Mouse (Mus musculus) intestine, embryonic 16.5 days (tissue): ENCODE measurements around the gene Cntnap4. TPM values are rescaled to one million over a fixed set of nuclear protein-coding genes. Genes with fewer than 3 reads are reported as not detected.

Experiments
- ATAC-seq: fragments of 200-750 bp; cut with Nextera tagmentation; 2 replicates; pipeline ENCODE4 v1.8.0; 2017; ENCODE audit warnings: moderate TSS enrichment, moderate library complexity
- H3K27ac ChIP-seq: fragments of 300-500 bp; sonication (generic); 2 replicates; pipeline ENCODE4 v1.5.1; 2014; ENCODE audit warnings: mild to moderate bottlenecking, low read length
- H3K27me3 ChIP-seq: fragments of 300-500 bp; sonication (generic); replicated peaks from 2 replicates; pipeline ENCODE4 v1.6.1; 2014; ENCODE audit warnings: low read length, control low read depth, mixed read lengths; ENCODE audit not compliant: control insufficient read depth, insufficient read depth
- H3K36me3 ChIP-seq: fragments of 300-500 bp; sonication (generic); 2 replicates; pipeline ENCODE4 v1.6.1; 2014; ENCODE audit warnings: low read length, control low read depth; ENCODE audit not compliant: control insufficient read depth, insufficient read depth
- H3K4me1 ChIP-seq: fragments of 300-500 bp; sonication (generic); 2 replicates; pipeline ENCODE4 v1.6.1; 2014; ENCODE audit warnings: low read length, control low read depth, mixed read lengths; ENCODE audit not compliant: control insufficient read depth, insufficient read depth
- H3K4me2 ChIP-seq: fragments of 300-500 bp; sonication (generic); 2 replicates; pipeline ENCODE4 v1.6.1; 2014; ENCODE audit warnings: low read depth, low read length, control low read depth
- H3K4me3 ChIP-seq: fragments of 300-500 bp; sonication (generic); 2 replicates; pipeline ENCODE4 v1.5.1; 2014; ENCODE audit warnings: mild to moderate bottlenecking, low read length
- H3K9ac ChIP-seq: fragments of 300-500 bp; sonication (generic); 2 replicates; pipeline ENCODE4 v1.6.1; 2014; ENCODE audit warnings: low read depth, low read length
- H3K9me3 ChIP-seq: fragments of 300-500 bp; sonication (generic); 2 replicates; pipeline ENCODE4 v1.6.1; 2016; ENCODE audit warnings: low read length, control low read depth; ENCODE audit not compliant: control insufficient read depth
- WGBS: fragments of 180-500 bp; shearing (Covaris S2); extraction: QIAGEN DNeasy Blood & Tissue Kit; methylation state at CpG from one replicate; pipeline ENCODE4 v1.1.7; 2014; 5-methylcytosine and 5-hydroxymethylcytosine counted together
- polyA plus RNA-seq: library from polyadenylated mRNA; unstranded; fragments of >200 nt; fragmentation: Nextera tagmentation; extraction: Ambion mirVana; gene quantifications from 2 replicates; pipeline ENCODE4 v1.2.1, GENCODE M21; 2015

Gene Cntnap4
- polyA plus RNA-seq, 1 experiment from 2014 or later = 1.2 TPM

DNA sequence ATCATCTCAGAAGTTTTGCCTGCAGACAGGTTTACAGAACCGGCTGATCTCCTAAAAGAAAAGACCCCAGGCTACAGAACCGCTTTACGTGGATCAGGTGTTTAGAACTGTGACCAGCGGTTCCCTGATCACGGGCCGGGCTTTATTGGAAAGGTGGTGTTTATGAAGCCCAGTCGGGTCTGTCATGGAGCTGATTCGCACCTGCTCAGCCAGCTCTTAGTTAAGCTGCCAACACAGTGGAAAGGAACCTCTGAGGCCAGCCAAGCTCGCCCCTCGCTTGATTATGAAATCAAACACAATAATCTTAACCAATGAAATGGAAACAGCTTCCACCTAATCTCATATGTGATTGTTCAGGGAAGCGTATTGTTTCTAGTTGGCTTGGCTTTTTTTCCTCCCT is 30.1 kb downstream of the Cntnap4 start:
- Histone ChIP-seq H3K27me3 (no peaks in the 10 kb centered on the region), H3K4me1 (no peaks in the 10 kb centered on the region), H3K36me3 (no peaks in the 10 kb centered on the region), H3K27ac (no peak overlapping the region), H3K4me2 (no peak overlapping the region), H3K4me3 (no peak overlapping the region), H3K9ac (no peak overlapping the region), H3K9me3 (no peaks in the 10 kb centered on the region)
- WGBS = 82% methylated on average over 11 of the region's 11 CpGs
- no peak for ATAC-seq

DNA sequence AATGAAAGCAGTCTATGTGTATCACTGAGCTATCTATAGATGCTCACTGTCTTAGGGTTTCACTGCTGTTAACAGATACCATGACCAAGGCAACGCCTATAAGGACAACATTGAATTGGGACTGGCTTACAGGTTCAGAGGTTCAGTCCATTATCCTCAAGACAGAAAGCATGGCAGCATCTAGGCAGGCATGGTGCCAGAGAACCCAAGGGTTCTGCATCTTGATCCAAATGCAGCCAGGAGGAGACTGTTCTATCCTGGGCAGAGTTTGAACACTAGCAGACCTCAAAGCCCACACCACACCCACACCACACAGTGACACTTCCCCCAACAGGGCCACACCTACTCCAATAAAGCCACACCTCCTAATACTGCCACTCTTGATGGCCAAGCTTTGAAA is 31.3 kb downstream of the Cntnap4 start:
- no peaks in the 10 kb centered on the region for H3K4me1 ChIP-seq
- no peaks in the 10 kb centered on the region for H3K9me3 ChIP-seq
- no peak for ATAC-seq
- H3K4me3 ChIP-seq = no peak overlapping the region
- no peaks in the 10 kb centered on the region for H3K27me3 ChIP-seq
- 88% methylated on average over 1 of the region's 1 CpGs for WGBS
- H3K4me2 ChIP-seq = no peak overlapping the region
- no peaks in the 10 kb centered on the region for H3K36me3 ChIP-seq
- H3K9ac ChIP-seq = no peak overlapping the region
- H3K27ac ChIP-seq = no peak overlapping the region

DNA sequence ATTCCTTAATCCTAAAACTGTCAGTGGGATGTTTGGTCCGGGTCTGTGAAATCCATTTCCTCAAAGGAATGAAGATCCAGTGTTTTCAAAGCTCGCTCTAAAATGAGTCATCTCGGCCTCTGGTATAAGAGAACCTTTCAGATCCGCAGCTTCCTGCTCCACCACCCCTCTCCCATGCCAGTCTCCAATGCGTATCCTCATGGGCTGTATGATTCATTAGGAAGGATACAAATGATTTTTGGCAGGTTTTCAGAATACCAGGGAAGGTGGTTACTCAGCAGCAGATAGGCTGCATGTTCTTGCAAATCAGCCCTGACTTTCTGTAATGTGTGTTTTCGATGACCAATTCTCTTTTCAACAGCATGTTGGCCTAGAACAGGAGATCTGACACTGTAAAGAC is 40.3 kb downstream of the Cntnap4 start:
- Histone ChIP-seq H3K4me2 (no peak overlapping the region), H3K9me3 (no peaks in the 10 kb centered on the region), H3K9ac (no peak overlapping the region), H3K4me1 (no peaks in the 10 kb centered on the region), H3K36me3 (no peaks in the 10 kb centered on the region), H3K4me3 (no peak overlapping the region), H3K27ac (no peak overlapping the region), H3K27me3 (no peaks in the 10 kb centered on the region)
- ATAC-seq = no peak
- WGBS = 61% methylated on average over 6 of the region's 6 CpGs

DNA sequence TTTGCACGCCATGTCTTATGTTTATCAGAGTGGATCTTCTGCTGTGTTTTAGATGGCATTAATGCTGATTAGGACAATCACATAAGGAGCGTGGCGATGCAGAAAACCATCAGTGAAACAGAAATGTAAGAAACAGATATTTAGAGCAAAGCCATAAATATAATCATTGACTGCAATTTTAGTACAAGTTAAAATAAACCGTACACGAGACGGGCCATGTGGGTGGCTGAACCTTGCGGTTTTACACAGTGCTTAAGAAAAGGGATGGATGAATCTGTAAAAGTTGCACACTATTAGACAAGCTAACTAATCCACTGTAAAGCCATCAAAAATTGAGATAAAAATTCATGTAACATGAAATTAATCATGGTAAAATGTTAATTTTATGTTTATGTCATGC is 58.9 kb downstream of the Cntnap4 start:
- Histone ChIP-seq H3K9me3 (no peaks in the 10 kb centered on the region), H3K36me3 (no peaks in the 10 kb centered on the region), H3K4me1 (no peaks in the 10 kb centered on the region), H3K4me2 (no peak overlapping the region), H3K4me3 (no peak overlapping the region), H3K27ac (no peak overlapping the region), H3K27me3 (no peaks in the 10 kb centered on the region), H3K9ac (no peak overlapping the region)
- no peak for ATAC-seq
- 83% methylated on average over 7 of the region's 7 CpGs for WGBS

DNA sequence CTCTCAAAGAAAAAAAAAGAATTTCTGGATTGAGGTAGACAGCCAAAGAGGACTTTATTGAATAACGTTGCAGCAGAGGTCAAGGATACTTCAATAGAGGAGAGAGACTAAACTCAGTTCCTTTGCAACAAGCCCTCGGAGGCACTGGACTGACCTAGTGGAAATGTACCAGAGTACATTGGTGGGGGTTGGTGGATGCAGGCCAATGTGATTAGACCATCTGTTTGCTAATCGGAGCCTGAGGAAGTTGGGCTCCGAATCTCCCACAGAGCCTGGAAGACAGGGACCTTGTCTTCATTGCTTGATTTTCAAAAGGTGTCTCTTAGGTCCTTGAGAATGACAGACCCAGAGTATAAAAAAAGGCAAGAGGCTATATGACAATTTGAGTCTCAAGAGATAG is 82.8 kb downstream of the Cntnap4 start:
- no peaks in the 10 kb centered on the region for H3K9me3 ChIP-seq
- H3K9ac ChIP-seq = no peak overlapping the region
- 73% methylated on average over 4 of the region's 4 CpGs for WGBS

DNA sequence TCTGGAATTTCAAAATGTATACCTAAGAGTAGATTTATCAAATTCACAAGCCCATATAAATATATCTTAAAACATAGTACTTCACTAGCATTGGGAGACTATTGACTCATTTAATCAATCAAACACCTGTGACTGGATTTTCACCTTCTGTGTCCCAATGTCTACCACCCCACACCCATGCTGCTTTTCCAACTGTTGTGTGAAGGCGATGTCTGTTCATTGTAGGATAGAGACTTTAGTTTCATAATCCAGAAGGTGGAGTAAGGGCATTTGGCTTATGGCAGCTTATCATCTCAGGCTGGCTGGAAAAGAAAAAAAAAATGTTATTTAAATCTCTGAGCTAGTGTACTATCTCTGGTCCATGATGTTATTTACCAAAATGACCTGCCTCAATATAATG is 83.4 kb downstream of the Cntnap4 start:
- no peak overlapping the region for H3K9ac ChIP-seq
- no peak overlapping the region for H3K27ac ChIP-seq
- 97% methylated on average over 1 of the region's 1 CpGs for WGBS
- H3K4me2 ChIP-seq = no peak overlapping the region
- H3K9me3 ChIP-seq = no peaks in the 10 kb centered on the region
- H3K36me3 ChIP-seq = no peaks in the 10 kb centered on the region
- no peak overlapping the region for H3K4me3 ChIP-seq
- no peak for ATAC-seq
- no peaks in the 10 kb centered on the region for H3K4me1 ChIP-seq
- no peaks in the 10 kb centered on the region for H3K27me3 ChIP-seq

More for the DNA sequence above, 82.8 kb downstream of the Cntnap4 start:
- H3K36me3 ChIP-seq = no peaks in the 10 kb centered on the region
- H3K27me3 ChIP-seq = no peaks in the 10 kb centered on the region
- H3K4me1 ChIP-seq = no peaks in the 10 kb centered on the region
- no peak overlapping the region for H3K4me2 ChIP-seq
- no peak for ATAC-seq
- no peak overlapping the region for H3K4me3 ChIP-seq
- no peak overlapping the region for H3K27ac ChIP-seq

DNA sequence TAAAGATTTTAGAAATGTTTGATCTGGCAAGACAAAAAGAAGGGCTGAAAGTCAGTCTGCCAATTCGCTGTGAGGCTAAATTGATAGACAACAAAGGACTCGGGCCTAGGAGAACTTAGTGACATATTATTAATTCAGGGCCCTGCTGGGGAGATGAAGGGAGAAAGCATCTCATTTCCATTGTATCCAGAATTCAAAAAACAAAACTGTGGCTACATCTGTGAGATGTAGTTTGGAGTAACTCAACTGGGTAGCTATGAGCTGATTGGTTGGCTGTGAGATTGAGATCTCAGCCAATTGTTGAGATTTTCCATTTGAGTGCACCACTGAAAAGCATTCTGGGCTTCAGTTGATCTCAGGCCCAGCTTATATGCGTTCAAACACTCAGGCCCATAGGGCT is 84.2 kb downstream of the Cntnap4 start:
- no peak overlapping the region for H3K4me2 ChIP-seq
- H3K9me3 ChIP-seq = no peaks in the 10 kb centered on the region
- no peak for ATAC-seq
- no peak overlapping the region for H3K27ac ChIP-seq
- H3K4me1 ChIP-seq = no peaks in the 10 kb centered on the region
- no peak overlapping the region for H3K4me3 ChIP-seq
- H3K36me3 ChIP-seq = no peaks in the 10 kb centered on the region
- no peak overlapping the region for H3K9ac ChIP-seq
- no peaks in the 10 kb centered on the region for H3K27me3 ChIP-seq
- 65% methylated on average over 3 of the region's 3 CpGs for WGBS

DNA sequence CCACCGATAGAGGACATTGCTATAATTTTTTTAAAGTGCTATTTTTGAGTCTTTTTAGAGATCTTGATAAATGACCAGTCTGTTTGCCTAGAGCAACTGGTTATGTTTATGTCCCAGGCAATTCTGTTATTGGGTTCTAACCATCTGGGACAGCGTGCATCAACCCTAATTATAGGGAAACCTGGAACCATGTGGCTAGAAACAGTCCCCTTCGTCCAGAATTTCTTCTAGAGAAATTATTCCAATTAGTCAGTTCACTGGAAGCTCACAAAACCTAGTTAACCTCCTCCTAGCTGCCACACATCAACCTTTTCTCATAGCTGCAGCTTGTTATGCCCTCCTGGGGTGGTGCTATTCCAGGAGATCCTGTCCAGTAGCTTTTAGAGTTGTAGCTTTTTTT is 94.2 kb downstream of the Cntnap4 start:
- Histone ChIP-seq H3K4me2 (no peak overlapping the region), H3K27me3 (no peaks in the 10 kb centered on the region), H3K36me3 (no peaks in the 10 kb centered on the region), H3K4me1 (no peaks in the 10 kb centered on the region), H3K9me3 (no peaks in the 10 kb centered on the region), H3K4me3 (no peak overlapping the region), H3K27ac (no peak overlapping the region), H3K9ac (no peak overlapping the region)
- 64% methylated on average over 3 of the region's 3 CpGs for WGBS
- ATAC-seq = no peak

DNA sequence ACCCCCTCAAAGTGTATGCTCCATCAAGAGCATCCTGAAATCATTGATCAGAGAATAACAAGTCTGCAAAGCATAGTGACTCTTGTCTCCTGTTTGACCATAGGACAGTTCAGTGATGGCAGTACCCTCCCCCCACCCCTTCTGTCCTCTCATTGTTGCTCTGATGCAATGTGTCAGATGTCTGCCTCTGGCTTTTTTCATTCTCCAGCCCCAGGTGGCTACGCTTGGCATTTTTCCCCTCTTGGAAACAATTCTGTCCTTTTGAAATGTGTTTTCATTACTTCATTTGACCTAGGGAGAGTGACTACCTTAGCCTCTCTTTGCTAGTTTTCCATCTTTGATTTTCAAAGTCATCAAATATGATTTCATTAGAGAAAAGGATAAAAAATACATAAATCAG is 104.8 kb downstream of the Cntnap4 start:
- H3K9me3 ChIP-seq = no peaks in the 10 kb centered on the region
- H3K9ac ChIP-seq = no peak overlapping the region
- H3K27ac ChIP-seq = no peak overlapping the region
- H3K36me3 ChIP-seq = no peaks in the 10 kb centered on the region
- 18% methylated on average over 1 of the region's 1 CpGs for WGBS
- no peak for ATAC-seq
- no peaks in the 10 kb centered on the region for H3K27me3 ChIP-seq
- no peak overlapping the region for H3K4me3 ChIP-seq
- H3K4me2 ChIP-seq = no peak overlapping the region
- H3K4me1 ChIP-seq = no peaks in the 10 kb centered on the region

DNA sequence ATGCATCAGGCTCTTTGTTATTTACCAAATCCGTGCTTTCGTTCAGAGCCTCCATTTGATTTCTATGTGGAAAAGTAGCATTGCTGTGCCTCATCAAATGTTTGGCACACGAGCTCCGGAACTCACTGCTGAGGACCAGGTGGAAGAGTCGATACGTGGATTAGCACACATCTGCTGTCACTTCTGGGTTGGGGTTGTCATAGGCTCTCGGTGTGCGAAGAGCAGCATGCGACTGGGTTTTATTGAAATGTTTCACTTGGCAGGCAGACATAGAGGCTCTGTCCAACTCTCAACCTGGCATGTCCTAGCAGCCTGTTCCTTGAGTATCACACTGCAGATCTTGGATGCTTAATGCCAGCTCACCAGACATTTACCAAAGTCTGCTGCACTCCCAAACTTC is 111.9 kb downstream of the Cntnap4 start:
- H3K27me3 ChIP-seq = no peaks in the 10 kb centered on the region
- H3K9ac ChIP-seq = no peak overlapping the region
- H3K27ac ChIP-seq = no peak overlapping the region
- no peak overlapping the region for H3K4me2 ChIP-seq
- H3K4me1 ChIP-seq = no peaks in the 10 kb centered on the region
- no peak overlapping the region for H3K4me3 ChIP-seq
- 86% methylated on average over 9 of the region's 9 CpGs for WGBS
- no peaks in the 10 kb centered on the region for H3K36me3 ChIP-seq
- ATAC-seq = no peak
- no peaks in the 10 kb centered on the region for H3K9me3 ChIP-seq
